Mouse (Mus musculus) brain, embryonic 14.5 days (tissue): ENCODE results near the gene Mlx.

Experiments used
- CTCF ChIP-seq: fragments of 200-500 bp; IDR thresholded peaks from 2 replicates; pipeline ENCODE4 v1.5.1; 2012; ENCODE audit warnings: inconsistent platforms, mild to moderate bottlenecking, moderate library complexity, borderline replicate concordance; ENCODE audit not compliant: insufficient read depth, insufficient read length; ENCODE audit errors: extremely low read depth
- POLR2A ChIP-seq: fragments of 200-500 bp; IDR thresholded peaks from 2 replicates; pipeline ENCODE4 v1.6.1; 2012; ENCODE audit warnings: mild to moderate bottlenecking, inconsistent platforms, borderline replicate concordance; ENCODE audit not compliant: poor library complexity, insufficient read depth, insufficient read length, severe bottlenecking; ENCODE audit errors: extremely low read depth

- TF ChIP-seq CTCF: no peak
- no peak for TF ChIP-seq POLR2A
Observed at GRCm38 (mm10) chr11:101103011-101103410, 15.9 kb downstream of the Mlx start.
